Mouse (Mus musculus) lung, postnatal 0 days (tissue): ENCODE data around the gene Gm6899. TPM values are rescaled to one million over a fixed set of nuclear protein-coding genes. Genes with fewer than 3 reads are reported as not detected.

Experiments
- ATAC-seq: fragments of 200-750 bp; cut with Nextera tagmentation; 2 replicates; pipeline ENCODE4 v1.8.0; 2017; ENCODE audit warnings: moderate library complexity
- DNase-seq: peaks from one replicate; pipeline ENCODE4 v3.0.0-alpha.2; 2016; ENCODE audit warnings: low spot score
- H3K27ac ChIP-seq: fragments of 300-500 bp; sonication (generic); 2 replicates; pipeline ENCODE4 v1.5.1; 2014; ENCODE audit warnings: antibody characterized with exemption, mild to moderate bottlenecking, low read length, mixed read lengths
- H3K27me3 ChIP-seq: fragments of 300-500 bp; sonication (generic); replicated peaks from 2 replicates; pipeline ENCODE4 v1.6.1; 2014; ENCODE audit warnings: low read length, mixed read lengths; ENCODE audit not compliant: insufficient read depth
- H3K36me3 ChIP-seq: fragments of 300-500 bp; sonication (generic); 2 replicates; pipeline ENCODE4 v1.6.1; 2014; ENCODE audit warnings: low read length, mixed read lengths; ENCODE audit not compliant: insufficient read depth
- H3K4me1 ChIP-seq: fragments of 300-500 bp; sonication (generic); 2 replicates; pipeline ENCODE4 v1.6.1; 2014; ENCODE audit warnings: antibody characterized with exemption, low read depth, low read length, mixed read lengths; ENCODE audit not compliant: insufficient read depth
- H3K4me2 ChIP-seq: fragments of 300-500 bp; sonication (generic); replicated peaks from 2 replicates; pipeline ENCODE4 v1.6.1; 2014; ENCODE audit warnings: low read depth, mild to moderate bottlenecking, low read length, moderate library complexity, mixed read lengths
- H3K4me3 ChIP-seq: fragments of 300-500 bp; sonication (generic); 2 replicates; pipeline ENCODE4 v1.5.1; 2014; ENCODE audit warnings: low read depth, low read length
- H3K9ac ChIP-seq: fragments of 300-500 bp; sonication (generic); replicated peaks from 2 replicates; pipeline ENCODE4 v1.6.1; 2014; ENCODE audit warnings: low read depth, mild to moderate bottlenecking
- H3K9me3 ChIP-seq: fragments of 300-500 bp; sonication (generic); 2 replicates; pipeline ENCODE4 v1.6.1; 2016; ENCODE audit warnings: low read length, mixed read lengths
- CTCF ChIP-seq: IDR thresholded peaks from 2 replicates; pipeline ENCODE4 v1.5.1; 2016; ENCODE audit warnings: antibody characterized with exemption, mild to moderate bottlenecking
- EP300 ChIP-seq: IDR thresholded peaks from 2 replicates; pipeline ENCODE4 v1.6.1; 2016; ENCODE audit warnings: antibody characterized with exemption, mild to moderate bottlenecking, control low read depth
- WGBS: fragments of 180-500 bp; shearing (Covaris S2); extraction: QIAGEN DNeasy Blood & Tissue Kit; methylation state at CpG from one replicate; pipeline ENCODE4 v1.1.7; 2014; 5-methylcytosine and 5-hydroxymethylcytosine counted together
- polyA plus RNA-seq: library from polyadenylated mRNA; unstranded; fragments of >200 nt; fragmentation: Nextera tagmentation; extraction: Ambion mirVana; gene quantifications from 2 replicates; pipeline ENCODE4 v1.2.1, GENCODE M21; 2015

The Gm6899 gene
- polyA plus RNA-seq, 1 experiment from 2014 or later: 0.27 TPM

DNA sequence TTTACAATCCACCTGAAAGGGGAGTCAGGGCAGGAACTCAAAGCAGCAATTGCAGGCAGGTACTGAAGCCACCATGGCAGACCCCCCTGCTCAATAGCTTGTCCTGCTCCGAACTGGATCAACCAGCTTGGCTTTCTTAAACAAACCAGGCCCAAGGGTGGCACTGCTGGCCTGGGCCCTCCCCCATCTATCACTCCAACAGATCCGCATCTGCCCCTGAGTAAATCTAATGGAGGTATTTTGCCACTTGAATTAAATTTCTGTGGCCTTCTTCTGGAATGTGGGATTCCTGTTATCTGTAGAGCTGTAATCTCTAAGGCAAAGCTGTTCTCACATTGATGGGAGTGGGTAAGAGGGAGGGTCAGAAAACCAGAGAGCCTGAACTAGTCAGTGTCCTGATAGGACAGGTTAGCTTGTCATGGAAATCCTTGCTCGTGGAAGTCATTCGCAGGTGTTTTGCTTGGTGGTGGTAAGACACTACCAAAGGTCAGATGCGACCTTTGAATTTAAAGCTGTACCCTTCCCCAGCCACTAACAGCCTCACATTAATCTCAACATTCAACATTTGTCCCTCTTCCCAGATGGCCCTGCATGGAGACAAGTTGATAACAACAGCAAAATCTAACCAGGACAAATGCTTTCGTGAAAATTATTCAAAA is 517 bp upstream of the Gm6899 start:
- no peak for ATAC-seq
- H3K4me1 ChIP-seq: no peaks in the 10 kb centered on the region; the same call in 1 of the 2 replicates
- H3K4me2 ChIP-seq: peak overlapping the region; percentile 71
- no peaks in the 10 kb centered on the region for H3K27me3 ChIP-seq
- no peaks in the 10 kb centered on the region for H3K9me3 ChIP-seq
- peak overlapping the region; percentile 57; the same call in 1 of the 2 replicates for H3K9ac ChIP-seq
- 27% methylated on average over 6 of the region's 6 CpGs for WGBS
- no peaks in the 10 kb centered on the region for H3K36me3 ChIP-seq
- TF ChIP-seq EP300 (no peak), CTCF (no peak)
- no peak for DNase-seq
- peak overlapping the region; percentile 65 for H3K4me3 ChIP-seq
- peak overlapping the region; percentile 77 for H3K27ac ChIP-seq

GRCm38 (mm10) chr11:26594487-26594886 is 1.4 kb downstream of the Gm6899 start:
- no peak overlapping the region for H3K9ac ChIP-seq
- no peaks in the 10 kb centered on the region for H3K36me3 ChIP-seq
- no peak overlapping the region for H3K4me2 ChIP-seq
- TF ChIP-seq CTCF: no peak
- no peak for TF ChIP-seq EP300
- DNase-seq (no peak), ATAC-seq (no peak)
- 100% methylated on average over 1 of the region's 1 CpGs for WGBS
- H3K4me1 ChIP-seq: no peaks in the 10 kb centered on the region; the same call in 1 of the 2 replicates
- H3K27ac ChIP-seq: no peak overlapping the region
- no peaks in the 10 kb centered on the region for H3K9me3 ChIP-seq
- no peaks in the 10 kb centered on the region for H3K27me3 ChIP-seq
- H3K4me3 ChIP-seq: no peak overlapping the region

- TF ChIP-seq EP300 (no peak), CTCF (no peak)
- H3K36me3 ChIP-seq: no peaks in the 10 kb centered on the region
- WGBS: 88% methylated on average over 1 of the region's 1 CpGs
- H3K4me2 ChIP-seq: no peak overlapping the region
- no peak overlapping the region for H3K4me3 ChIP-seq
- no peaks in the 10 kb centered on the region for H3K9me3 ChIP-seq
- no peak overlapping the region for H3K9ac ChIP-seq
- H3K27ac ChIP-seq: no peak overlapping the region
- no peaks in the 10 kb centered on the region; the same call in 1 of the 2 replicates for H3K4me1 ChIP-seq
- no peak for DNase-seq
- H3K27me3 ChIP-seq: no peaks in the 10 kb centered on the region
- ATAC-seq: no peak
These were observed 3.1 kb downstream of the Gm6899 start for GRCm38 (mm10) chr11:26596186-26596585.

DNA sequence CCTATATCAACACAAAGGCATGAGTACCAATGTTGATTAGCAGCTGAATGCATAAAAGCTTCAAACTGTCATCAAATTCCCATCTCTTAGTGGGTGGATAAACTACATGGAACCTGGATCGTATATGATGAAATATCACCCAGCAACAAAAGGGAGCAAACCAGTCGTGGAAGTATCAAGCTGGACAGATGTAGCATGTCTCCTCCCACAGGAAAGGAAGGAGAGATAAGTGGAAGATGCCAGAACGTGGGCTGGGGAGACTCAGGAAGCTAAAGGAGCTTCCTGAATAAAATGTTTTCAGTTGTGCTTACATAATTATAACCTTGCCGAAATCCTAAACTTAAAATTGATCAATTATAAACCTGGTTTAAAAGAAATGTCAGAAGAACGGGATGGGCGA is 4.1 kb downstream of the Gm6899 start:
- H3K9me3 ChIP-seq: no peaks in the 10 kb centered on the region
- no peaks in the 10 kb centered on the region; the same call in 1 of the 2 replicates for H3K4me1 ChIP-seq
- no peak overlapping the region for H3K4me3 ChIP-seq
- H3K36me3 ChIP-seq: no peaks in the 10 kb centered on the region
- TF ChIP-seq CTCF (no peak), EP300 (no peak)
- 47% methylated on average over 6 of the region's 6 CpGs for WGBS
- DNase-seq (no peak), ATAC-seq (no peak)
- no peak overlapping the region for H3K4me2 ChIP-seq
- H3K9ac ChIP-seq: no peak overlapping the region
- no peaks in the 10 kb centered on the region for H3K27me3 ChIP-seq
- no peak overlapping the region for H3K27ac ChIP-seq

DNA sequence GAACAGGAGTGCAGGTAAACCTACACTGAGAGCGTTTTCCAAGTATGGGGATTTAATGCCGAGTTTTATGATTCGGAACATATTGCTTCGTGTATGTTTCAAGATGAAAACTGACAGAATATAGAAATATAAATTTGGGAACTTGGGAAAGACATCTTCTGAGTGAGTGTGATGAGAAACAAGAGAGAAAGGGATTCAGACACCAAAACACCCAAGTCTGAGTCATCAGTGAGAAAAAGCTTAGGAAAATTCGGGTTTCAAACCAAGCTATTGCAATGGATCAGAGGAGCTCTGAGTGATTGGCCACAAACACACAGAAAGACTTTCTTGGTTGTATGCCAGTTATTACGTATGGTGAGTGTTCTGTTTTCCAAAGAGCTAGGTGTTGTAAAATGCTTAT is 4.7 kb downstream of the Gm6899 start:
- Histone ChIP-seq H3K27ac (no peak overlapping the region), H3K4me1 (no peaks in the 10 kb centered on the region; the same call in 1 of the 2 replicates), H3K9ac (no peak overlapping the region), H3K9me3 (no peaks in the 10 kb centered on the region), H3K27me3 (no peaks in the 10 kb centered on the region), H3K4me2 (no peak overlapping the region), H3K36me3 (no peaks in the 10 kb centered on the region), H3K4me3 (no peak overlapping the region)
- DNase-seq (no peak), ATAC-seq (no peak)
- no peak for TF ChIP-seq CTCF
- WGBS: 76% methylated on average over 6 of the region's 6 CpGs

GRCm38 (mm10) chr11:26598876-26599275 is 5.8 kb downstream of the Gm6899 start:
- Histone ChIP-seq H3K4me1 (no peaks in the 10 kb centered on the region), H3K27ac (no peak overlapping the region), H3K36me3 (no peaks in the 10 kb centered on the region), H3K27me3 (no peaks in the 10 kb centered on the region), H3K9ac (no peak overlapping the region), H3K4me3 (no peak overlapping the region), H3K9me3 (no peaks in the 10 kb centered on the region), H3K4me2 (no peak overlapping the region)
- TF ChIP-seq EP300: no peak
- no peak for TF ChIP-seq CTCF
- DNase-seq (no peak), ATAC-seq (no peak)
- WGBS: 31% methylated on average over 1 of the region's 1 CpGs
